Mouse (Mus musculus): ENCODE measurements around the gene Crim1.

Crim1 gene

DNA sequence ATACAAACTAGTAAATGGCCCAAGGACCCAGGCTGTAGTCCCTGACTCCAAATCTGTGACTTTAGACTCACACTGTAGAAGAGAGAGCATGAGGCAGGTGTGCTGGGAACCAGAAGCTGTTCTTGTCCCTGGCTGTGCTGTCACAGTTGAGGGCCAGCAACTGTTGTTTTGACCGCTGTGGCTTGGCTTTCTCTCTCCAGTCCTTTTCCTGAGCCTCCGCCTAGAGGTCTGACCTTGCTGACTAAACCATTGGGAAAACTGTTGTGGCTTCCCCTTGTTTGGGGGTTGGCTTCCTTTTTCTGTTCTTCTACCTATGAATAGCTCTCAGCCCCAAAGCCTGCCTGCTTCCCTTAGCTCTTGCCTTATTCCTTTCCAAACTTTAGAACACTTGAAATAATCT lies 126.3 kb downstream of the Crim1 start:
- no peak for DNase-seq (ENCODE audit: low read depth, low spot score)

DNA sequence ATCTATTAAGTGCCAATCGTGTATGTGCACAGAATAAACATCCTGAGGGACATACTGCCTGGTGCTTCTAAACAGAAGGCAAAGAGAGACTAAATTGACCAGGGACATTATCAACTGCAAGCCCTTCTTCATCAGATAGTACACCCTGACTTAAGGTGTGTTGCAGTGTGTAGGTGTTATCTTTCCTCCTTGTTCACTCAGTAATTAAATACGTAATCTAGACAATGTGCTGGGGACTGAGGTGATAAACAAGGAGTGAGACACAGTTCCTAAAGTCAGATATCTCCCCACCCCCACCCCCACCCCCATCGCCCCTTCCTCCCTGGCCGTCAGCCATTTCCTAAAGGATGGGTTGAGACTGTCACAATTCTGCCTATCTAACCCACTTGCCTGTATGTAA lies 127.1 kb downstream of the Crim1 start:
- no peak for DNase-seq (ENCODE audit: low read depth, low spot score)

DNA sequence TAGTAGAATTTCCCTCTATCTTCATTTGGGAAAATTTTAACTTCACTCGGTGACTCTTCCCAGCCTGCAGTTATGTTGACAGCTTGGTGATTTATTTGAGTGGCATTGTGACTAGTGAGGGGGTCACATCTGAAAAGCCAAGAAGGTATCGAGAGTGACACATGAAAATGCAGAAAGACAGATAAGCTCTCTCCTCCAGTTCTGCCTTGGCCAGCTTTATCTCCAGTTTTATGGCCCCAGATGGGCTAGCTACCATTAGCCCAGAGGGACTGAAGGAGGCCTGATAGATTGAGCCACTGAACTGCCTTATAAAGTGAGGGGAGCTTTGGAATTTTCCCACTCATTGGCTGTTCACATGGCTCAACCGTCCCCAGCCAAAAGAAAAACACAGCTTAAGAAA lies 128.2 kb downstream of the Crim1 start:
- no peak for DNase-seq (ENCODE audit: low read depth, low spot score)

DNA sequence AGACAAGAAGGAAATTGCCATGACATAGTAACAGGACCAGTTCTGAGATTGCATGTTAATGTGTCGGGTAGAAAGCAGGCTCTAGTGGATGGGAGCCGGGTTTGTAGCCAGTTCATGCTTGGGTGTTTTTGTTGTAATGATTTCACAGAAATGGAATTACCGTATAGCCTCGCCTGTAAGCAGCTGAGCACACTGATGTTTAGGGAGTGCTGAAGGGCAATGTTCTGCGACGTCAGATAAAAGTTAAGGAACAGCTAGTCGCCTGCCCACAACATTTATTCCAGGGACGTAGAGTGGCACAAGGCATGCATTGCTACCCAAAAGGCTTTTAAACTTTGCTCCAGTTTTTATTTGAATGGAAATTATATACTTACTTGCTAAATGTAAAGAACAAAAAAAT lies 131.4 kb downstream of the Crim1 start:
- no peak for DNase-seq (ENCODE audit: low read depth, low spot score)

DNA sequence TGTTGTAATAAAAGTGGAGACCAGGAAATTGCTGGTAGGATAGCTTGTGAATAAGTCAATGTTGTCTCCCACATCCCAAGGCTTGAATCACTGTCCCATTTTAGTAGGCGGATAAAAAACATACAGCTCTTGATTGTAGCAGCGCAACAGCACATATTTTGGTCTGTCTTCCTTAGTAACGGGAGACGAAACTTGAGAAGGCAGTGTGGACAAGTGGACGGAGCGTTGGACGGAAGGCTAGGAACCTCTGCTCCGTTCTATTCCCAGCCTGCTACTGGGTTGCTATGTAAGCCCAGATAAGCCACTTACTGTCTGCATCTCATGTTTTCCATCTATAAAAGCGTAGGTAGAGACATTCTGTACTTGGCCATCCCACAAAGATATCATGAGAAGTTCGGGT lies 133.2 kb downstream of the Crim1 start:
- no peak for DNase-seq (ENCODE audit: low read depth, low spot score)

DNA sequence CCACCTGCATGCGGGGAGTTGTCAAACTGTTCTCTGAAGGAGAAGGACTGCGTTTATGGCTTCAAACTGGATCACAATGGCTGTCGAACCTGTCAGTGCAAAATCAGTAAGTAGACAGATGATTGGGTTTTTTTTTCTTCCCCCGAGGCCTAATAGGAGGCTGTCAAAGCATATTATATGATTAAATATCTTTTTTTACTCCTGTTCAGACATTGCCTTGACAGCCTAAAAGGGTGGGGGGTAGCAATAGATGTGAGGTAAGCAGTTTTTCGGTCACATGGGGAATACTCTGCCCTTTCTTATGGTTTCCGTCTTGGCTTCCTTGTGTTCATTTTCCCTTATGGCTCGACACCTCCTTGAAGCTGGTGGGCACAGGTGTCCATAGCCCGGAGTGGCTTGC lies 135.2 kb downstream of the Crim1 start:
- DNase-seq (ENCODE audit: low read depth, low spot score), result no peak

DNA sequence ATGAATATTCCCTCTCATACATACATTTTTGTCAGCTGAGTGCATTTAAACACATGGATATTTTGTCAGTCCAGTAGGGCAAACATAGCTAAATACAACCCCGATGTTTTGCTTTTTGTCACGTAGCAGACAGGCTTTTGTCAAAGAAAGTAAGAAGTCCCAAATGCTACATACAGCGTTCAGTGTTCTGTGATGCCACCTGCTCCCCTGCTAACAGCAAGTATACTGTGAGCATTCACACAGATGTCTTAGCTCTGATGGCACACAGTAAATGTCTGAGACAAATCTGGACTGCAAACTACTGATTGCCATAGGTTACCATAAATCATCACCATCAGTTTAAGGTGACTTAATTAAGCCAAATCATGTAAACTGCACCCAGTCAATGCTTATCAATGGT lies 143.6 kb downstream of the Crim1 start:
- no peak for DNase-seq (ENCODE audit: low read depth, low spot score)

DNA sequence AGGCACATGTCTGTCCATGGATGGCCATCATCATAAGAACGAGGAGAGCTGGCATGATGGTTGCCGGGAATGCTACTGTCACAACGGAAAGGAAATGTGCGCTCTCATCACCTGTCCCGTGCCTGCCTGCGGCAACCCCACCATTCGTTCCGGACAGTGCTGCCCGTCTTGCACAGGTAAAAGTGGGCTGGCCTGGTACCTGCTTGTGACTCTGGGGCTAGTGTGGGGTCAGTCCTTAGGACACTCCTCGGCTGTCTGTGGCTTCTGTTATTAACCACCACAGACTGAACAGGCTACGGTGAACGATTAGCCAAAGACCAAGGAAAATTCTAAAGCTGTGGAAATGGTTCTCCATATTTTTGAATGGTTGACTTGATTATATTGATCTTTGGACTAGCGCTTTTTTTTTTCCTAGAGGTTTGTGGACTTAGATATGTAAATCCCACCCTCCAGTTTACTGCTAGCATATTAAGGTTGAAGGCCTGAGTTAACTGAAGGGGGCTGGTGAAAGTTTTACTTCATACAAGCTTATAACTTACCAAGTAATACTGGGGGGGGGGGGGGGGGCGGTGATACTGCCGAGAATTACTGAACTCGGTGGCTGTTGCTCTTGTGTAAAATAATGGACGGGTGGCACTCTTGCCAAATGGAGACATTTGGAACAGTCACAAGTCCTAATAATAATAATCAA lies 147.2 kb downstream of the Crim1 start:
- DNase-seq (ENCODE audit: low read depth, low spot score), result no peak

DNA sequence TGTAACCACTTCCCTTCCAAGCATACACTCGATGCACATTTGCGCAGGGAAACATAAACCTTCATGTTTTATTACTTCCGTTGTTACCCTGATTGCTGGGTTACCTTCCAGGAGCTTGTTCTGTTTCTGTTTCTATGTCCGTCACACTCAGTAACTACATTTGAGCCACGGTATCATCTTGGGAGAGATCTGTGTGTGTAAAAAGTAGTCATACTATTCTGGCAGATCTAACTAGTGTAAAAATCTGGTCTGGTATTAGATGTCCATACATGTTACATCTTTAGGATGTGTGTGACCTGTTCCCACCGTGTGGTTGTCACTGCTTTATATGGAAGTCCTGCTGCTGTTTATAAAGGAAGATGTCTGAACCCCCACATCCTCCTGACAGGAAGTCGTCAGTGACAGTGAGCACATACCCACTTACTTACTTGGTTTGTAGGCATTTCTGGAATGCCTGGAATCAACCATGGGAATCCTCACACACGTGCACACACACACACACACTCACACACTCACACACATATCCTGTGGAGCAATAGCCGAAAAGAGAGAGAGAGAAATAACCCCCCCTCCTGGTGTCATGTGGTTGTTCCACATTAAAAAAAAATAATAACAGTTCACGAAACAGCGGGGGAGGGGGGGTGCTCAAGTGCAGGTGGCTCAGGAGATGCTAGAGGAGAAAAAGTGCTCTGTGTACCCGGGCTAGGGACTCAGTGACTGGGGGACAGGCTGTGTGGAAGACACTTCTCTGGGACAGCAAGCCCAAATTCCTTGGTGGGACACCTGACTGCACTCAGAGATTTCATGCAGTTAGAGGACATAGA lies 151.8 kb downstream of the Crim1 start:
- no peak for DNase-seq (ENCODE audit: low read depth, low spot score)

DNA sequence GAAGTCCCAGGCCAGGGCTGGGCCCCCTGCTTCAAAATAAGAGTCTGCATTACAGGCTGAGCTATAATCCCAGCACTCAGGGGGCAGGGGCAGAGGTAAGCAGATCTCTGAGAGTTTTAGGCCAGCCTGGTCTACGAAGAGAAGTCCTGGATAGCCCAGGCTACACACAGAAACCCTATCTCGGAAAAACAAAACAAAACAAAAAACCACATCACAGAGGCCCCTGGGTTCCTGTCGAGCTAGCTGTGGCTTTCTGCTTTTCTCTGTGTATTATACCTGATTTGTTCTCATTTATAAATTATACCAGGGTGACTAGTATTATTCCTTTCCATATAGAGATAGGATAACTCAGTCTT lies 152.4 kb downstream of the Crim1 start:
- DNase-seq (ENCODE audit: low read depth, low spot score), result no peak

DNA sequence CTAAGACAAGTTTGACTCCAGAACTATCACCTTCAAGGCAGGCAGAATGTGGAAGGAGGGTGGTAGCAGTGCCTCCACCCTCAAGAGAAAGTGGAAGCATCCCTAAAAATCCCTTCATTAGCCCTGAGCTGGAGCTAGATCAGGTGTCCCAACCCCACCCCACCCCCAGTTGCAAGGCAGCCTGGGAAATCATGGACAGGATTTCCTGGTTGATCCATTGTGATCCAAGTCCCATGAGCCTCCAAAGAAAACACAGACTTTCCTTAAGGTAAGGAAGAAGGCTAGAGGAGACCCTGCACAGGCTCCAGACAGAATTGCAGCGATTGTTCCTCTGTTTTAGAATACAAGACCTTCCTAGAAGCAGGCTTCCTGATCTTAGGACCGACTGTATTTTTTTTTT lies 154.4 kb downstream of the Crim1 start:
- DNase-seq (ENCODE audit: low read depth, low spot score), result no peak

DNA sequence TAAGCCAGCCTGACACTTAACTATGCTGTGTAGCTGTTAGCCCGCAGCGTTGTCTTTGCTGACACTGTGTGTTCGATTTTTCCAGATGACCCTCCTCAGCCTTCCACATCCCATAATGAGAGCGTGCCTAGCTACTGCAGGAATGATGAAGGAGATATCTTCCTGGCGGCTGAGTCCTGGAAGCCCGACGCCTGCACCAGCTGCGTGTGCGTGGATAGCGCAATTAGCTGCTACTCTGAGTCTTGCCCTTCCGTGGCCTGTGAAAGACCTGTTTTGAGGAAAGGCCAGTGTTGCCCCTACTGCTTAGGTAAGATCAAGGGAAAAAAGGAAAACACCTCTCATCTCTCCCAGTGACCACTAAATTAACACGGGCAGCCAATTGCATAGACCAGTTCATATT lies 154.8 kb downstream of the Crim1 start:
- DNase-seq (ENCODE audit: low read depth, low spot score), result no peak

DNA sequence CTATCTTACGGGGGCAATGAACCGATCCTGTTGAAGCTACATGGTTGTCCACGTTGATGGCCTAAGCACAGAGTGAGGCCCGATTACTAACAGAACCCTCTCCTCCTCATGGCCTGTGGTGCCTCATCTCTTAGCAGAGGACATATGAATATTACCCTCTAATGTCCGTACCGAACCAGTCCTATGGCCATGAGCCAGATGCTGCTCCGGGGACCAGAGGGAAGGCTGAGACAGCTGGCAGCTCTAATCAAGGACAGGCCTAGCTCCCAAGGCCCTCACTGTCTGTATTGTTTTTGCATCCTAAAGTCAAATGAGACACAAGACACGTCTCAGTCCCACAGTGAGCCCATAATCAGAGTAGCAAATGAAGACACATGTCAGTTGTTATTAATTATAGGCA lies 155.6 kb downstream of the Crim1 start:
- DNase-seq (ENCODE audit: low read depth, low spot score), result no peak

DNA sequence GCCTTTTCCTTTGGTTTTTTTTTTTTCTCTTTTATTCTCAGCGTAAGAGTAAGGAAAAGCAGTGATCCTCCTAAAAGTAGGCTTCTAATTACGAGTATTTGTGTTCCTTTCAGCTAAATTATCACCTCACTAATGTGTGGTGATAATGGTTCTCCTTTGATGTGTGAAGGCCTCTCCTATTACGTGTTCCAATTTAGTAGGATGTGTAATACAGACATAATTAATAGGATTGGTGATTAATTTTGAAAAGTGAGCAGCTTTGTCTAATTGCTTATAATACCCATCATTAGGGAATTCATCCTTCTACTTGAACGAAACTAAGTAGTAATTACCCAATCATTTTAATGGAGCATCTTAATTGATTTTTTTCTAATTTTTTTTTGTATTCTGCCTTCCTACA lies 157.7 kb downstream of the Crim1 start:
- DNase-seq (ENCODE audit: low read depth, low spot score), result no peak

DNA sequence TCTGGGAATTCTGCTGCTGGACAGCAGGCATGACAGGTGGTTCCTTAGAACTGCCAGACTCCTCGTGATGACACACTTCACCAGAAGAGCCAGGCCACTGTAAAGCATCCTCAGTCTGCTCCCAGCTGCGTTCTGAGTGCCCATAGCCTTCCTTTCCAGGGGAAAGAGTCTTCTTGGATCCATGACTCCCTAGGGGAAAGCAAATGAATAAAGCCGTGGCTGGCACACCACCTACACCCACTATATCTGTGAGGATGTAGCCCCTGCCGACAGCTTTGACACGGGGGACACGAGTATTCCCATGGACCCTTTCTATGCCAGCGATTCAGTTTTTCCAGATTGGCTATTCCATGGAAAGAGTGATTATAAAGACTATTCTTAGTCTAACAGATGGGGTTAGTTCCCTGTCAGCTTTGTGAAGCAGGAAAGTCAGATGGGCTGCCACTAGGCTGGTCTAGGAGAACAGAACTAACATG lies 158.2 kb downstream of the Crim1 start:
- no peak for DNase-seq (ENCODE audit: low read depth, low spot score)

DNA sequence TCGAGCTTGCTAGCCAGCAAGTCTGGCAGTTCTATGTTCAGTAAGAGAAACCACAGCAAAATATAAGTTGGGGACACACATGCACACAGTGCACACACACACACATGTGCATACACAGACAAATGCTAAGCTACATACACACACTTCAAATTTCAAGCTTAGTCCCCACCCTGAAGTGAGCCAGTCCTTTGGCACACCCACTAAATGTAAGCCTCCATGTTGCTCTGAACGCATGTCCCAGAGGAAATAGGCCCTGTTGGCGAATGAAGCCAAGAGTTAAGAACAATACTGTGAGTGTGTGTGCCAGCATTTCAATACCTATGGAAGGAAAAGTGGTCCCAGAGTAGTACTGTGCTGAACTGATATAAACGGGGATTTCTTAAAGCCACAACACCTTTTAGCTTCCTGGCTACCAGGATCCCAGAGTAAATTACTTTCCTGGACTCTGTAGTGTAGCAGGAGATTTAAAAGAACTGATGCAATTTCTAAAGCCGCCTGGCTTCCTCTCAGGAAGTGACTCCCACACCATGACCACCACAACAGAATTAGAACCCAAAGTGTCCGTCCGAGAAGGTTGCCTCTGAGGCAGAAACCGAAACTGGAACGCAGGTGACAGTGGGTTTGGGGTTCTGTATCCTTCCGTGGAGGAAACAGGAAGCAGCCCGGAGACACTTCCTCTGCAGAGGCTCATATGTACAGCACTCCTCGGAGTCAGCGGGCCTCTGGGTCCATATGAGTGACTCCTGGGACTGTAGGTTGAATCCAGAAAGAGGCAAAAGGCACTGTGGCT lies 162.1 kb downstream of the Crim1 start:
- DNase-seq (ENCODE audit: low read depth, low spot score), result no peak

DNA sequence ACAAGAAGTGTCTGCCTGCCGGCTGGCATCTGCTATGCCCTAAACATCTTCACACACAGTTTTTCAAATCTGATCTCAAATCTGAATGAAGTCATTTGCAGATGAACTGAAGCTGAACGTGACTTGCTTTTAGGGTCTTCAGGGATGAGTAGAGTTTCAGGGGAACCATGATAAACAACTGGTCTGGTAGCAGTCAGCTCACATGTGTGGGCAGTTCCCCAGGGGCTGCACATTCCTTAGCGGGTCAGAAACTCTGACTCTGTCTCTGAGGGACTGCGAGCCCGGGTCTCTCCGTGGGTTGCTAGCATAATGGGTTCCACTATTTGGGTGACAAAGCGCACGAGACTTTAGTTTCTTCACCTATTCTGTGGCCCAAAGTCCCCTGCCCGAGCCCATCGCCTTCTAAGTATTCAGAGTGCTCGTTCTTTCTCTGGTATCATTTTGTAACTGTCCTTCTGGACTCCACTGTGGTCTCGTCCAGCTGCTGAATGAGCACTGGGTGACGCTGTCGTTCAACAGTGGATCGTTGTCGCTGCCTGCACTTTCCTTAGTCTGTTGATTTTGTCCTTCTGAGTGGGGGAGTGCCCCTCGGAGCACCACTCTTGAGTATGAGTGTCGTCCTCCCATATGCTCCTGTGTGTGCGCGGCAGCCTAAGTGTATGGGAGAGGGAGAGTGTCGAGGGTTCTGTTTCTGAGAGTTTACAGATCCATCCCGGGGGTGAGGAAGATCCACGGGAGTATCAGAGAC lies 164.7 kb downstream of the Crim1 start:
- no peak for DNase-seq (ENCODE audit: low read depth, low spot score)

DNA sequence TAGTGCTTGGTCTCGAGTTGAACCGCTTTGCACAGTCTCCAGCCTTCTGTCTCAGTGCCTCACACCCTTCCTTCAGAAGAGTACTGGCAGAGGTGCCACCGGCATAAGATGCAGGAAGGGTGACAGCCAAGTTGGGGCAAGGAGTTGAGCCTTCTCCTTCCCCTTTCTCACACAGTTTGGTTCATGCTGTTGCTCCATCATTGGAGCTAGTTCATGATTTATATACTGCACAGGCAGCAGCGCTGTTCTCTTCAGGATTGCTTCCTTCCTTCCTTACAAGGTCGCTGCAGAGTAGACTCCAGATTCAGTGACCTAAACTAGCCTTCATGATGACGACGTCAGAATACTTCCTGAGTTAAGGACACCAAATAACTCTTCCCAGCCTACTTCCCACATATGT lies 166.0 kb downstream of the Crim1 start:
- no peak for DNase-seq (ENCODE audit: low read depth, low spot score)

DNA sequence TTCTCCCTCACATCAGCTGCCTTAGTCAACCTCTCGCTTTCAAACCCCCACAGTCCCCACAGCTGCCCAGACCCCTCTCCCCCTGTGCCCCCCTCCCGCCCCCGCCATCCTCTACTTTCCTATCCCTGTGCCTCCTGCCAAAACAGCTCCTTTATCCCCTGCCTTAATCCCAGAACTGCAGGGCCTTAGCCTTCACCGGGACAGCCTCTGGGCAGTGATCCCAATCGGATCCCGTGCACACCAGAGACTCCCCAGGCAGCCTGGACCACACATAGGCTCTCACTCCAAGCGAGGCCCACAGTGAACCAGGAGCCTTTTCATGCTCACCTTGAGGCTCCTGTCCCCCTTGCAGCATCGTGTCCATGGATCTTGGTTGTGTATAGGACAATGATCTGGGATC lies 168.4 kb downstream of the Crim1 start:
- DNase-seq (ENCODE audit: low read depth, low spot score), result no peak

DNA sequence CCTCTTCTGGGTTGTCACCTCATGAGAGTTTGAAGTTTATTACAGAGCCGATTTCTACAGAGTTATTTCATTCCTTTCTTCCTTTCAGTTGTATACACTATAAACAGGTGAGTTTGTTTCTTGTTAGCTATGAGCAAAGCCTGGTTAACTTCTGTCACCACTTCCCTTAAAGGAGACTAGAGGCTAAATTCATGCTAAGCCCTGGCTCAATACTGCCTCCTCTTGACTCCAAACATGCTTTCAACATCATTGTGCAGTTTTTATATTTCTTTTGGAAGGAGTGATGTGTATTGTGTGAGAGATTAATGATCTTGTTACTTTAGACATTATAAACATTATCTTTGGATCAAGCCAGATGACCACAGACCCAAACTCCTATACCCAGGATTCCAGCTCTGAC lies 170.4 kb downstream of the Crim1 start:
- DNase-seq (ENCODE audit: low read depth, low spot score), result no peak

DNA sequence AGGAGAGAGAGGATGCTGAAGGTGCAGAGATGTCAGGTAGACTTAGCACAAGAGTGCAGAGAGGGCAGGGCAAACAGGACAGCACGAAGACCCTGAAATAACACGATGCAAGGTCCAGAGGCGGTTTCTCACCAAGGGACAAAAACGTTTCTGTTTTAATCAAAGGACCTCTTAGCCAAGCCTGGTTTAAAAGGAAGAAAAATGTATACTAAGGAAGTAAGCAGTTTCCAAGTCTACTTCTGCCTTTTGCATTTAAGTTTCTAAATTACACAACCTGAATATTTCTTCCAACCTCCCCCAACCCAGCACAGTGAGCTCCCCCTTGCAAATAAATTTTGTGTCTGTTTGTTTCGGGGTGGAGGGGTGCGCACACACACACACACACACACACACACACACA lies 173.1 kb downstream of the Crim1 start:
- DNase-seq (ENCODE audit: low read depth, low spot score), result no peak

DNA sequence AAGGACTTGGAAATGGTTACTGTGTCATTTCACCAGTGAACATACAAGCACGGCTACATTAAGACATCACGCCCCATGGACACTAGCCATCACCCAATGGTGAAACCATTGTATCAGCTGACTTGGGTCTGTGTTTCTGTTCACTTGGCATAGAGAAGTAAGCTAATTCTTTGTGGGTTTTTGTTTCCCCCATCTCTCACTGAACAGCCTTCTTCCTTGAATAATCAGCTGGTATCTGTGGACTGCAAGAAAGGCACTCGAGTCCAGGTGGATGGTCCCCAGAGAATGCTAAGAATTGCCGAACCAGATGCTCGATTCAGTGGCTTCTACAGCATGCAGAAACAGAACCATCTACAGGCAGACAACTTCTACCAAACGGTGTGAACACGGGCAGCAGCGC lies 173.8 kb downstream of the Crim1 start:
- DNase-seq (ENCODE audit: low read depth, low spot score), result no peak

Measured in forelimb bud, embryonic 11.5 days (tissue).